8 mouse cellular contexts compared by ENCODE assay signal in genomic region chr16:78637015-78637414, GRCm38 (mm10).
DNase-seq lines count a peak whose midpoint lies in the region; ATAC-seq and TF ChIP-seq lines count a peak whose summit lies in the region.

No protein-coding gene starts in this region.

- H3K36me3 ChIP-seq in kidney, adult 2 months (ENCODE audit: control insufficient read depth, insufficient read depth, low read length), result no peaks in the 10 kb centered on the region
- H3K36me3 ChIP-seq in forebrain, embryonic 15.5 days, result no peaks in the 10 kb centered on the region

- H3K4me3 ChIP-seq in kidney, adult 2 months (ENCODE audit: insufficient read depth, low read depth, low read length), result no peak overlapping the region
- H3K4me3 ChIP-seq in forebrain, embryonic 15.5 days, result no peak overlapping the region

- H3K27me3 ChIP-seq in kidney, adult 2 months (replicated peaks; ENCODE audit: control insufficient read depth, insufficient read depth, low read length), result no peaks in the 10 kb centered on the region
- no peaks in the 10 kb centered on the region for H3K27me3 ChIP-seq in forebrain, embryonic 15.5 days

- no peaks in the 10 kb centered on the region for H3K9me3 ChIP-seq in forebrain, embryonic 15.5 days

- H3K4me1 ChIP-seq in kidney, adult 2 months (ENCODE audit: control insufficient read depth, insufficient read depth, low read length), result no peaks in the 10 kb centered on the region
- H3K4me1 ChIP-seq in forebrain, embryonic 15.5 days, result no peaks in the 10 kb centered on the region

- no peak overlapping the region for H3K27ac ChIP-seq in kidney, adult 2 months (ENCODE audit: insufficient read depth, low read depth, low read length)
- no peak overlapping the region for H3K27ac ChIP-seq in forebrain, embryonic 15.5 days (replicated peaks)

- TF ChIP-seq CTCF in kidney, adult 2 months (conservative IDR thresholded peaks at IDR 0.05; ENCODE audit: insufficient read depth, insufficient read length, low read depth, low read length), result peak; percentile 52

- no peak overlapping the region for H3K9ac ChIP-seq in forebrain, embryonic 15.5 days (replicated peaks)

- DNase-seq in kidney, adult 2 months, result peak; percentile 11
- no peak for DNase-seq in kidney, adult 11 months
- peak; percentile 66 for DNase-seq in R1 (ENCODE audit: low read depth, low spot score)
- peak; percentile 34 for DNase-seq in lung, postnatal 10 days
- peak; percentile 65 for DNase-seq in thymus, postnatal 0 days (ENCODE audit: low spot score)
- no peak for DNase-seq in spleen, adult 12 weeks (ENCODE audit: low spot score)

- no peak for TF ChIP-seq POLR2A in kidney, adult 2 months (IDR thresholded peaks at IDR 0.05; ENCODE audit: low read depth, low read length)

- ATAC-seq in CD4-positive, CD25-positive, alpha-beta regulatory T cell, adult 4 months, result peak; percentile 56
- 0 out of 2 replicates have a peak, but pooled peaks have one; percentile 49 for ATAC-seq in forebrain, embryonic 15.5 days (replicated peaks)

- H3K4me2 ChIP-seq in forebrain, embryonic 15.5 days (replicated peaks), result no peak overlapping the region

- 37% methylated on average over 5 of the region's 5 CpGs for WGBS in kidney, adult 2 months
- 46% methylated on average over 5 of the region's 5 CpGs for WGBS in forebrain, embryonic 15.5 days

Comparison
In these comparisons a context has a peak if more than half of its experiments do, and no peak if none do; other contexts are left out.
1. DNase-seq: peak in kidney, adult 2 months (single experiment), R1 (single experiment), lung, postnatal 10 days (single experiment) and thymus, postnatal 0 days (single experiment); none in kidney, adult 11 months (single experiment) and spleen, adult 12 weeks (single experiment).